Mouse (Mus musculus): Measurements from ENCODE around the gene Nxn. TPM values are rescaled to one million over a fixed set of nuclear protein-coding genes. Genes with fewer than 3 reads are reported as not detected.
A peak's percentile ranks its signal among the peaks of the same experiment; 100 is the strongest.
"Not testable (repeated sequence)": the region's sequence is repeated elsewhere in the genome, so short reads cannot be mapped to it uniquely, and the experiment has no call there.

The Nxn gene
- polyA plus RNA-seq, 1 experiment from 2014 or later = 52.3 TPM

DNA sequence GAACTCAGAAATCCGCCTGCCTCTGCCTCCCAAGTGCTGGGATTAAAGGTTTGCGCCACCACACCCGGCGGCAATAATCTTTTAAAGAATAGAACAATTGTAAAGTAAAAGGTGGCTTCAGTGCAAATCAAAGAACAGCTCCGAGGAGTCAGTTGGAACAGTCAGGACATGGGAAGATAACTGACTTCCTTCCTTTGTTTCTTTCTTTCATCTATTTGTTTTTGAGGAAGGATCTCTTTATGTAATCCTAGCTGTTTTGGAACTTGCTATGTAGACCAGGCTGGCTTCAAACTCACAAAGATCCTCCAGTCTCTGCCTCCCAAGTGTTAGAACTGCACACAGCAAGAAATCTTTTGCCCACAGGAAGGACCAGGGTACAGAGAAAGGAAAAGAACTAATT is 174.3 kb downstream of the Nxn start:
- DNase-seq (ENCODE audit: low spot score) = no peak
- H3K4me1 ChIP-seq (replicated peaks; ENCODE audit: control insufficient read depth, insufficient read depth, low read length) = no peaks in the 10 kb centered on the region

DNA sequence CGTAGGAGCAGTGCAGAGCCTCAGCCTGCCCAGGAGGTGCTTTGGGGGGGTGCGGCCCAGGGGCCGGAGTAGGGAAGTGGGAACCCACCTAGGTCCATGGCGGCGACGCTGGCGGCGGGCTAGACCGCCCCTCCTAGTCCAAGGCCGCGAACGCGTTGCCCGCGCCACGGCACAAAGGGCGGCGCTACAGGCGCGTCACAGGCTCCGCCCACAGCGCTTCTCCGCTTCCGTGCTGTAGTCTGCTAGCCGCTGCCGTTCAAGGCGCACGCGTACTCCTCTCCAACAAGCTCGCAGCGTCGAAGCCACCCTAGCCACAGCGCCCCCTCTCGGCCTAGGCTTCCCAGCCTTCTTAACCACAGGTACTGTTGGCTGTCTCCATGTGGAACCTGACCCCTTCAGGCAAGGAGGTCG is 181.5 kb downstream of the Nxn start, which contains the start of the genes Dbil5 and Gemin4:
TSS of gene Dbil5 (plus strand) at position 219 of the 411 bp plus-strand sequence.
TSS of gene Gemin4 (minus strand) at position 275 of the 411 bp plus-strand sequence.
- ATAC-seq (replicated peaks; ENCODE audit: low FRiP score) (peak; percentile 98), DNase-seq (ENCODE audit: low spot score) (peak; percentile 99)
- Histone ChIP-seq H3K9ac (ENCODE audit: low read length) (peak within 1 kb of the TSS; percentile 98), H3K4me1 (replicated peaks; ENCODE audit: control insufficient read depth, insufficient read depth, low read length) (no peaks in the 10 kb centered on the region), H3K4me3 (ENCODE audit: low read depth, low read length) (peak within 1 kb of the TSS; percentile 79), H3K36me3 (ENCODE audit: control insufficient read depth, insufficient read depth, low read length) (peaks cover 8% of the 10 kb centered on the region; the same call in 1 of the 2 replicates), H3K9me3 (ENCODE audit: control insufficient read depth, low read length) (no peaks in the 10 kb centered on the region), H3K4me2 (ENCODE audit: low read depth, low read length, severe bottlenecking) (peak within 1 kb of the TSS; percentile 81), H3K27ac (ENCODE audit: low read depth, low read length) (peak within 1 kb of the TSS; percentile 77), H3K27me3 (ENCODE audit: control insufficient read depth, insufficient read depth, low read length) (no peaks in the 10 kb centered on the region)
- WGBS = under 1% methylated on average over 35 of the region's 35 CpGs

More for the DNA sequence above, 174.3 kb downstream of the Nxn start:
- Histone ChIP-seq H3K27me3 (ENCODE audit: control insufficient read depth, insufficient read depth, low read length) (no peaks in the 10 kb centered on the region), H3K4me2 (ENCODE audit: low read depth, low read length, severe bottlenecking) (no peak overlapping the region), H3K9ac (ENCODE audit: low read length) (no peak overlapping the region), H3K4me3 (ENCODE audit: low read depth, low read length) (no peak overlapping the region), H3K9me3 (ENCODE audit: control insufficient read depth, low read length) (no peaks in the 10 kb centered on the region), H3K27ac (ENCODE audit: low read depth, low read length) (no peak overlapping the region), H3K36me3 (ENCODE audit: control insufficient read depth, insufficient read depth, low read length) (no peaks in the 10 kb centered on the region)
- 92% methylated on average over 5 of the region's 5 CpGs for WGBS
- ATAC-seq (replicated peaks; ENCODE audit: low FRiP score) = no peak

DNA sequence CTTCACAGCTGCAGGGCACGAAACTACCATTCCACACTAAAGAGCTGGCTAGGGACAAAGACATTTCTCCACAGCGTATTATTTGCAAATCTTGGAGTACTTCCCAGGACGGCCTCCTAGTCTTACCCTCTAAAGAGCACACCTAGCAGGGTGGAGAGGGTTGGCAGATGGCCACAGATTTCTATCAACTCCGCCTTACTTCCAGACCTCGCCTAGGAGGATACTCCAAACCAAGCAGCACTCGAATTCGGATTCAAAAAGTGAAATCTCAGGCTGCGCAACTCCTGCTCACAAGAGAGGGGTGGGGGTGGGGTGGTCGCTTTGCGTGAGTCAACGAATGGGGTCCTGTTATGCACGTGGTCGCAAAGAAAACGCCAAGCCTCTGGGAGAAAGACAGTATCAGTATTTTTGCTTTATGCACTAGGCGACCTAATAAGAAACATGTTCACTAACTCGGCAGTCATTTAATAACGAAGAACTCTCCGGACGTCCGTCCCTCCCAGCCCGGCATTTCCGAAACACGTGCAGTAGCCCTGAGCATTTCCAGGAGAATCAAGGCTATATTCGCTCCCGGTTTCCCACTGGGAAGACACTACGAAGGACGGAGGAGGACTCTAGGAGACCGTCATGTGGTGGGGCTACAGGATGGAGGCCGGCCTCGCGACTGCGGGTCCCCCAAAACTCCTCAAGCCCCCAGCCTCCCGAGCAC is 182.1 kb downstream of the Nxn start:
- no peaks in the 10 kb centered on the region for H3K9me3 ChIP-seq (ENCODE audit: control insufficient read depth, low read length)
- ATAC-seq (replicated peaks; ENCODE audit: low FRiP score) = peak; percentile 56; the same call in 1 of the 2 replicates
- peak overlapping the region; percentile 98 for H3K9ac ChIP-seq (ENCODE audit: low read length)
- H3K4me3 ChIP-seq (ENCODE audit: low read depth, low read length) = peak overlapping the region; percentile 79
- H3K4me2 ChIP-seq (ENCODE audit: low read depth, low read length, severe bottlenecking) = peak overlapping the region; percentile 81
- WGBS = 4% methylated on average over 33 of the region's 33 CpGs
- no peaks in the 10 kb centered on the region for H3K27me3 ChIP-seq (ENCODE audit: control insufficient read depth, insufficient read depth, low read length)
- H3K36me3 ChIP-seq (ENCODE audit: control insufficient read depth, insufficient read depth, low read length) = peaks cover 9% of the 10 kb centered on the region; the same call in 1 of the 2 replicates
- DNase-seq (ENCODE audit: low spot score) = peak; percentile 67
- no peaks in the 10 kb centered on the region for H3K4me1 ChIP-seq (replicated peaks; ENCODE audit: control insufficient read depth, insufficient read depth, low read length)
- peak overlapping the region; percentile 77 for H3K27ac ChIP-seq (ENCODE audit: low read depth, low read length)

DNA sequence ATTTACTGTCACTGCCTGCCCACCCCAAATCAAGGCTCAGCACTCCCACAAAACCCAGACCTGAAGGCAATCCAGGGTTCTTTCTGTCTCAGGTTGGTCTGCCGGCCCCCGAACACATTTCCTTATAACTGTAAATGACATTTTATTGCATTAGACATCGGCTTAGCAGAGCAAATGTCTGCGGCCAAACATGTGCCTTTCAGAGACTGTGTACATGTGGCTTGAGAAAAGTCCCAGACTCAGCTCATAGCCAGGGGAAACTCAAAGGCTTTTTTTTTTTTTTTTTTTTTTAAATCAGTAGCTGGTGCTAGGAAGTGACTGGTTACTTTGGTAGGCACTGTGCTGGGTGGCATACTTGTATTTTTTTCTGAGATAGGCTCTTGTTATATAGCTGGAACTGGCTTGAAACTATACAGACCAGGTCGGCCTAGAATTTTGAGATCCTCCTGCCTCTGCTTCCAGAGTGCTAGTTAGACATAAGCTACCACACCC is 182.8 kb downstream of the Nxn start:
- H3K4me3 ChIP-seq (ENCODE audit: low read depth, low read length) = peak overlapping the region; percentile 79
- peak overlapping the region; percentile 81 for H3K4me2 ChIP-seq (ENCODE audit: low read depth, low read length, severe bottlenecking)
- H3K9me3 ChIP-seq (ENCODE audit: control insufficient read depth, low read length) = no peaks in the 10 kb centered on the region
- ATAC-seq (replicated peaks; ENCODE audit: low FRiP score) (no peak), DNase-seq (ENCODE audit: low spot score) (no peak)
- H3K4me1 ChIP-seq (replicated peaks; ENCODE audit: control insufficient read depth, insufficient read depth, low read length) = no peaks in the 10 kb centered on the region
- H3K27me3 ChIP-seq (ENCODE audit: control insufficient read depth, insufficient read depth, low read length) = no peaks in the 10 kb centered on the region
- peak overlapping the region; percentile 98; the same call in 1 of the 2 replicates for H3K9ac ChIP-seq (ENCODE audit: low read length)
- H3K27ac ChIP-seq (ENCODE audit: low read depth, low read length) = no peak overlapping the region
- H3K36me3 ChIP-seq (ENCODE audit: control insufficient read depth, insufficient read depth, low read length) = peaks cover 9% of the 10 kb centered on the region; the same call in 1 of the 2 replicates
- 96% methylated on average over 5 of the region's 5 CpGs for WGBS

DNA sequence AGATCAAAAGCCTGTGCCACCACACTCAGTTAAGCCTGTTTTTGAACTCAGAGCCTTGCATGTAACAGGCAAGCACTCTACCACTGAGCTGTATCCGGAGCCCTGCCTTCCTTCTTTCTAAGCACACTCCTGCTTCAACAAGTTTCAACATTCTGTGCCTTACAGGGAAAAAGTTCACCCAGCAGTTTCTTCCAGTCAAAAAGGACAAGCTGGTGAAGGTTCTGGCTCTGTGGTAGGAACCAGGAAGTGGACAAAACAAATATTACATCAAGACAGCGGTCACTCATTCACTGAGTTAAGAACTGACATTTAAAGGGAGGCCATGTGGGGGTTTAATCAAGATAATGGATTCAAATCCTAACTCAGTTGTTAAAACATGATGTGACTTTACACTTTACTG is 183.9 kb downstream of the Nxn start:
- H3K4me3 ChIP-seq (ENCODE audit: low read depth, low read length) = no peak overlapping the region
- H3K9me3 ChIP-seq (ENCODE audit: control insufficient read depth, low read length) = no peaks in the 10 kb centered on the region
- DNase-seq (ENCODE audit: low spot score) (no peak), ATAC-seq (replicated peaks; ENCODE audit: low FRiP score) (no peak)
- no peak overlapping the region for H3K4me2 ChIP-seq (ENCODE audit: low read depth, low read length, severe bottlenecking)
- H3K27ac ChIP-seq (ENCODE audit: low read depth, low read length) = no peak overlapping the region
- WGBS = 89% methylated on average over 2 of the region's 2 CpGs
- peaks cover 9% of the 10 kb centered on the region; the same call in 1 of the 2 replicates for H3K36me3 ChIP-seq (ENCODE audit: control insufficient read depth, insufficient read depth, low read length)
- H3K9ac ChIP-seq (ENCODE audit: low read length) = no peak overlapping the region
- no peaks in the 10 kb centered on the region for H3K27me3 ChIP-seq (ENCODE audit: control insufficient read depth, insufficient read depth, low read length)
- no peaks in the 10 kb centered on the region for H3K4me1 ChIP-seq (replicated peaks; ENCODE audit: control insufficient read depth, insufficient read depth, low read length)

DNA sequence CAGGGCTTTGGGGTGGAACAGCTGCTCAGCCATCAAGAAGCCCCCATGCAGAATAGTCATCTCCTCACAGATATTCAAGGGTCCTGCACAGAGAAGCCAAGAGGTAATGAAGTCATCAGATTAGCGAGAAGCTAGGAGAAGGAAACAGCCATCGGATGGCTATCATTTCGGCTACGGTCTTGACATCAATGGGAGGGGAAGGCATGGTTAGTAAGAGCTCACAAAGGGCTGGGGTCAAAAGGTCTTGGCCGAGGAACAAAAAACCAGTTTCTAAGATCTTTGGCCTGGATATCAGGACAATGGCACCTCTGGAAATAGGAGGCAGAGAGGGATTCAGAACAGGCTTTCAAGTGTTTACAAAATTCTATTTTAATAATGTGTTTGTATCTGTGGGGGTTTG is 185.1 kb downstream of the Nxn start:
- no peak overlapping the region for H3K9ac ChIP-seq (ENCODE audit: low read length)
- H3K4me3 ChIP-seq (ENCODE audit: low read depth, low read length) = no peak overlapping the region
- H3K27ac ChIP-seq (ENCODE audit: low read depth, low read length) = no peak overlapping the region
- DNase-seq (ENCODE audit: low spot score) = no peak
- H3K36me3 ChIP-seq (ENCODE audit: control insufficient read depth, insufficient read depth, low read length) = peaks cover 9% of the 10 kb centered on the region; the same call in 1 of the 2 replicates
- no peaks in the 10 kb centered on the region for H3K4me1 ChIP-seq (replicated peaks; ENCODE audit: control insufficient read depth, insufficient read depth, low read length)
- H3K9me3 ChIP-seq (ENCODE audit: control insufficient read depth, low read length) = no peaks in the 10 kb centered on the region
- ATAC-seq (replicated peaks; ENCODE audit: low FRiP score) = no peak
- H3K27me3 ChIP-seq (ENCODE audit: control insufficient read depth, insufficient read depth, low read length) = no peaks in the 10 kb centered on the region
- H3K4me2 ChIP-seq (ENCODE audit: low read depth, low read length, severe bottlenecking) = no peak overlapping the region
- 43% methylated on average over 5 of the region's 5 CpGs for WGBS

DNA sequence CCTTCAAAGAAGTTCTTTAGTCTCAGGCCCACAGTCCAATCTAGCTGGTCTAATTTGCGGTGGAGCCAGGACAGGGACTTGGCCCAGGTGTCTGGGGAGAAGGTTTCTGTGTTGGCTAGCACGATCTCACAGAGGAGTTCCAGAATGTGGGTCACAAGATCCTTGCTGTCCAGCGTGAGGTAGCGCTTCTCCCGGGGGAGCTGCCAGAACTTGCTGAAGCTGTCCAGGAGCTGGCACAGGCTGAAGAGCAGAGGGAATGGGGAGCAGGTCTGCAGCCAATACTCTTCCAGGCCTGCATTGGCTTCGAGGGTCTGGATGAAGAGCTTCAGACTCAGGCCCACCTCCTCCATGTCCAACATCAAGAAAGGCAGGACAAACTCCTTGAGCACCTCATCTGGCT is 187.3 kb downstream of the Nxn start:
- not testable (repeated sequence) for H3K9ac ChIP-seq (ENCODE audit: low read length); ATAC-seq (replicated peaks; ENCODE audit: low FRiP score); DNase-seq (ENCODE audit: low spot score); H3K27ac ChIP-seq (ENCODE audit: low read depth, low read length); H3K27me3 ChIP-seq (ENCODE audit: control insufficient read depth, insufficient read depth, low read length); H3K9me3 ChIP-seq (ENCODE audit: control insufficient read depth, low read length); H3K4me1 ChIP-seq (replicated peaks; ENCODE audit: control insufficient read depth, insufficient read depth, low read length); H3K4me2 ChIP-seq (ENCODE audit: low read depth, low read length, severe bottlenecking); H3K4me3 ChIP-seq (ENCODE audit: low read depth, low read length)
- WGBS = 89% methylated on average over 3 of the region's 6 CpGs
- peaks cover 13% of the 10 kb centered on the region; the same call in 1 of the 2 replicates for H3K36me3 ChIP-seq (ENCODE audit: control insufficient read depth, insufficient read depth, low read length)

DNA sequence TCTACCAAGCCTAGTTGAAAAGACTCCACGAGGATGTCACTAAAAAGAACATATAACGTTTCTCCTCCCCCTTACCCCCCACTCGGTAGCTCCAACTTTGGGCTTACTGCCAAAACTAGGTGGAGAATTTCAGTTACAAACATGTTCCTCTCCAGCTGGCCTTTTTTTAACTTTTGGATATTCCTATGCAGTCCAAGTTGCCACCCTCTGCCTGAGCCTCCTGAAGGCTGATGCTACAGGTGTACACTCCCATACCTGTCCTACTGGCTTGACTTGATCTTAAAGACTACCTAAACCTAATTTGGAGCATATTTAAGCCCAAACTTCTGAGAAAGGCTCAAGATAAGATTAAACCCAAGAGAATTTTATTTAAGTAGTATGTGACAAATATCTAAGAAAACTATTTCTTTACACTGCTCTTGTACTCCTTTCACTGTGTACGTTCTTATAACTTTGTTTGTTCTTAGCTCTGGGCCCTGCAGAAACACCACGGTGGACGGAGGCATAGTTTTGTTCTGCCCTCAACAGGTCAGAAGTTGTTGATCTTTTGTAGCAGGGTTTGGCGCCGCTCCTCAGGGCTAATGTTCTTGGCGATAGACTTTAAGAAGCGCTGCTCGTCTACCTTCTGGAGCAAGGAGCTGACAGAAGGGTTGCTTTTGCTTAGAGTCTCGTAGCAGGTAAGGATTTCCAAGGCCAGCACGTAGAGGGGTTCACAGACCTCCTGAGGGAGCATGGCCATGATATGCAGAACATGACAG is 188.5 kb downstream of the Nxn start:
- H3K4me3 ChIP-seq (ENCODE audit: low read depth, low read length) = no peak overlapping the region
- ATAC-seq (replicated peaks; ENCODE audit: low FRiP score) = no peak
- H3K4me2 ChIP-seq (ENCODE audit: low read depth, low read length, severe bottlenecking) = no peak overlapping the region
- 92% methylated on average over 13 of the region's 13 CpGs for WGBS
- H3K4me1 ChIP-seq (replicated peaks; ENCODE audit: control insufficient read depth, insufficient read depth, low read length) = no peaks in the 10 kb centered on the region
- no peaks in the 10 kb centered on the region for H3K9me3 ChIP-seq (ENCODE audit: control insufficient read depth, low read length)
- H3K27ac ChIP-seq (ENCODE audit: low read depth, low read length) = no peak overlapping the region
- H3K36me3 ChIP-seq (ENCODE audit: control insufficient read depth, insufficient read depth, low read length) = peaks cover 13% of the 10 kb centered on the region; the same call in 1 of the 2 replicates
- DNase-seq (ENCODE audit: low spot score) = no peak
- H3K9ac ChIP-seq (ENCODE audit: low read length) = no peak overlapping the region
- H3K27me3 ChIP-seq (ENCODE audit: control insufficient read depth, insufficient read depth, low read length) = no peaks in the 10 kb centered on the region

Measured in forebrain, embryonic 11.5 days (tissue).